Mouse (Mus musculus): ENCODE data around the gene Snx14. TPM values are rescaled to one million over a fixed set of nuclear protein-coding genes. Genes with fewer than 3 reads are reported as not detected.

The Snx14 gene
- polyA plus RNA-seq, 1 experiment from 2014 or later, result 21.6 TPM

DNA sequence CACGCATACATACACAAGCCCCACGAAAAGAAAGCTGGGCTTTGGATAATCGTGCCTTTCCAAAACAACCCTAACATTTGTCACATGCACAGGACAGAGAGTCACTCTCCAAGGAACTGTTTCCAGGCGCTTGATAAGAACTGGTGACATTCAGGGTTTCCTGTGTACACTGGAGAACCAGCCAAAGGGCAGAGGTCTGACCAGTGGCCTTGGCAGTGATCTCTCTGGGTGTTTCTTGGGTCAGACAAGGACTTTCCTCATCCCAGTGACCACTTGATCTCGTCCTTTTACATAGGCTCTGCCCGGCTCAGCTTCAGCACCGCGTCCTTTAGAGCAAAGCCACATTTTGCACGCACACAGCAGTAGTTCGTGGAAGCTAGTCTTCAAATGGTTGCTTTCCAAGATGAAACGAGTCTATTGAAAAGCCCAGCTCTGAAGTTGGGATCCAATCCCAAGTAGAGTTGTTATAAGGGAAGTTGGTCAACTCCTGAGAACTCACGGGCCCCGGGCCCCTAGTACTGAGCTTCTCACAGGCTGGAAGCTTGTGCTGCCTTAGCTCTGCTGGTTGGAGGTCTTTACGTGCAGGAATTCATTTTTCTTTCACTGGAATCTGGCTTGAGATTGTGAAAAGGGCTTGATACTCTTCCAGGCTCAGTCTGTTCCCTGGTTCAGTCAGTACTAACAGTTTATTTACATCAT, 77.4 kb downstream of the Snx14 start:
- no peak for ATAC-seq
- no peak overlapping the region for H3K4me3 ChIP-seq

DNA sequence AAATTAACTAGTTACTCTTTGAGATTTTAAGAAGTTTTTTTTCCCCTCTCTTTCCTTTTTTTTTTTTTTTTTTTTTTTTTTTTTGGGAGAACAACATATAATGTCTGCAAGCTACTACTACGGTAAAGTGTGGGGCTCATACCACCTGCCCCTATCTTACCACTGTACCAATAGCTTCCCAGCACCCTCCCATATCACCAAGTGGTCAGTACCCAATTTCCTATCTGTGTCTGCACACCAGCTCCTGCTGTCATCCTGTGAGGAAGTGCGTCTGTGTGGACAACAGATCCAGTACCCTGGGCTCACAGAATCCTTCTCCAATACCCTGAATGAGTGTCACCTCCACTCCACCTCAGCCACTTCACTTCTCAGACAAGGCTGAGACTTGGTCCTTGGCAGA, 79.6 kb downstream of the Snx14 start:
- no peak overlapping the region for H3K9ac ChIP-seq
- H3K4me3 ChIP-seq, result no peak overlapping the region
- no peaks in the 10 kb centered on the region for H3K9me3 ChIP-seq (replicated peaks)
- H3K27me3 ChIP-seq, result no peaks in the 10 kb centered on the region
- no peak for ATAC-seq
- no peaks in the 10 kb centered on the region for H3K36me3 ChIP-seq (ENCODE audit: poor library complexity, severe bottlenecking)
- H3K27ac ChIP-seq, result no peak overlapping the region
- WGBS, result 82% methylated on average over 2 of the region's 2 CpGs
- no peak overlapping the region for H3K4me2 ChIP-seq
- peaks cover 13% of the 10 kb centered on the region for H3K4me1 ChIP-seq

More for the DNA sequence above, 77.4 kb downstream of the Snx14 start:
- Histone ChIP-seq H3K9ac (no peak overlapping the region), H3K27ac (no peak overlapping the region), H3K4me1 (peaks cover 13% of the 10 kb centered on the region), H3K9me3 (replicated peaks) (no peaks in the 10 kb centered on the region), H3K4me2 (no peak overlapping the region), H3K36me3 (ENCODE audit: poor library complexity, severe bottlenecking) (no peaks in the 10 kb centered on the region), H3K27me3 (no peaks in the 10 kb centered on the region)
- 81% methylated on average over 14 of the region's 14 CpGs for WGBS

DNA sequence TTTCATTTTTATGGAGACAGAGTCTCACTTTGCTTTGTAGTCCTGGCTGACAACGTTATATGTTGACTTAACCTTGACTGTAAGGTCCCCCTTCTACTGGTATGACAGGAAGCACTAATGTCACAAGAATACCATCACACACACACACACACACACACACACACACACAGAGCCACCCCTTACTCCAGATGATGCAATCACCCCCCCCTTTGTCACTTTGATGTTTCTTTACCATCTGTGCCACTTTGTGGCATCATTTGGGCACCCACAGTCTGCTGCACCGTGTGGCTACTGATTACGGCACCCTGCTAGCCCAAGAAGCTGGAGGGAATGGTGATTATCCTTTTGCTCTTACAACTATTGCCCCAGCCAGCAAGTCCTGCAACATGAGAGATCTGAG, 81.6 kb downstream of the Snx14 start:
- WGBS, result 81% methylated on average over 3 of the region's 3 CpGs

DNA sequence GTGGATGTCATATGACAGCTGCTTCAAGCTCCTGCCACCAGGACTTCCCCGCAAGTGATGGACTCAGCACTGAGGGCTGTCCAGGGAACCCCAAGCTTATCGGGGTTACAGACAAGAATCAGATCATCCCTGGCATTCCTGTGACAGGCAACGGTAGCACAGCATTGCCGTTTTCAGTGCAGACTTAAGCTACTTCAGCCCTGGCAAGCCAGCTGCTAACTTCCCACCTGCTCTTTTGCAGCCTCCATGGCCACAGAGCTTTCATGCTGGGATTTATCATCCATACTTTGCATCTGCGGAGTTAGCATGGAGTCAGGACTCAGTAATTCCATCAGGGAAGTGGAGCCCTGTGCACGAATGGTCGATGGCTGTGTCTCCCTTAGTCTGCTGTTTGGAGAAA, 85.3 kb downstream of the Snx14 start:
- no peak overlapping the region for H3K4me3 ChIP-seq
- no peak for ATAC-seq
- H3K9ac ChIP-seq, result no peak overlapping the region
- H3K4me1 ChIP-seq, result peaks cover 7% of the 10 kb centered on the region; the same call in 1 of the 2 replicates
- no peaks in the 10 kb centered on the region for H3K9me3 ChIP-seq (replicated peaks)
- WGBS, result 93% methylated on average over 7 of the region's 7 CpGs
- H3K27ac ChIP-seq, result no peak overlapping the region
- no peaks in the 10 kb centered on the region for H3K36me3 ChIP-seq (ENCODE audit: poor library complexity, severe bottlenecking)
- H3K27me3 ChIP-seq, result no peaks in the 10 kb centered on the region
- H3K4me2 ChIP-seq, result no peak overlapping the region

More for the DNA sequence above, 81.6 kb downstream of the Snx14 start:
- Histone ChIP-seq H3K4me2 (no peak overlapping the region), H3K9ac (no peak overlapping the region), H3K27ac (no peak overlapping the region), H3K4me3 (no peak overlapping the region), H3K27me3 (no peaks in the 10 kb centered on the region), H3K36me3 (ENCODE audit: poor library complexity, severe bottlenecking) (no peaks in the 10 kb centered on the region), H3K4me1 (peaks cover 10% of the 10 kb centered on the region), H3K9me3 (replicated peaks) (no peaks in the 10 kb centered on the region)
- no peak; the same call in 1 of the 2 replicates for ATAC-seq

DNA sequence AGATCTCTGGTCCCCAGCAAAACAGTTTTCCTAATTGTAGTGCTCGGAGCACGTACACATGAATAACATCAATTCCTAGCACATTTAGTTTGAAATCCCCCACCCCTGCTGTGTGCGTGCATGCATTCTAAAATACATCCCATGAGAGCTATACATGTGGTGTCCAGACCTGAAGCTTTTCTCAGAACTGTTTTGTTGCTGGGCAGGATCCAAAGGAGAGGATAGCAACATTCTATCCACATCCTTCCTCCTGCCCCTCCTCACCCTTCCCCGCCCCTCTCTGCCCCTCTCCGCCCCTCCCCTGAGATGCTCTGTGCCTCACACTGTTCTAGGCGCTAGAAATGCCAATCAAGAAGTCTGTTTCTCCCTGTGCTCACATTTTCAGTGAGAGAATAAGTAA, 86.0 kb downstream of the Snx14 start:
- no peak overlapping the region for H3K27ac ChIP-seq
- peaks cover 7% of the 10 kb centered on the region; the same call in 1 of the 2 replicates for H3K4me1 ChIP-seq
- no peak overlapping the region for H3K9ac ChIP-seq
- H3K9me3 ChIP-seq (replicated peaks), result no peaks in the 10 kb centered on the region
- no peak overlapping the region for H3K4me3 ChIP-seq
- ATAC-seq, result no peak
- H3K27me3 ChIP-seq, result no peaks in the 10 kb centered on the region
- no peaks in the 10 kb centered on the region for H3K36me3 ChIP-seq (ENCODE audit: poor library complexity, severe bottlenecking)
- H3K4me2 ChIP-seq, result no peak overlapping the region
- 57% methylated on average over 6 of the region's 6 CpGs for WGBS

DNA sequence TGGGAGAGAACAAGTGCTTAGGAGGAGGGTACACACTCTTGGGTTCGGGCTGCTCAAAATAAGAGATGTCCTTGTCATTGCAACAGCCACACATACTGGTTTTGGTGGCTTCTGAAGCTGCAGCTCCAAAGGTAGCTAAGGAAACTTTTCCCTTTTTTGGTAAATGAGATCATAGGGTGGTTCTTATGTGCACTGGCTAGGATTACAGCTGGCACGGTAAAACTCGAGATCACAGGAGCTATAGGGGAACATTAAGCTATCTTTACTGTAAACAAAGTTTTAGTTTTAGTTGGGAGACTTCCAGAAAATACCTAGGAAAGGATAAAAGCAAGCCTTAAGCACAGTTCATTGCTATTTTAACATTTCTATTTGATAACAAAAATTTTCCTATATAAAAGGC, 87.6 kb downstream of the Snx14 start:
- H3K4me1 ChIP-seq, result peaks cover 7% of the 10 kb centered on the region; the same call in 1 of the 2 replicates
- H3K27me3 ChIP-seq, result no peaks in the 10 kb centered on the region
- ATAC-seq, result no peak
- no peak overlapping the region for H3K27ac ChIP-seq
- H3K36me3 ChIP-seq (ENCODE audit: poor library complexity, severe bottlenecking), result no peaks in the 10 kb centered on the region
- no peaks in the 10 kb centered on the region for H3K9me3 ChIP-seq (replicated peaks)
- H3K4me2 ChIP-seq, result no peak overlapping the region
- WGBS, result 76% methylated on average over 3 of the region's 3 CpGs
- H3K9ac ChIP-seq, result no peak overlapping the region
- H3K4me3 ChIP-seq, result no peak overlapping the region

DNA sequence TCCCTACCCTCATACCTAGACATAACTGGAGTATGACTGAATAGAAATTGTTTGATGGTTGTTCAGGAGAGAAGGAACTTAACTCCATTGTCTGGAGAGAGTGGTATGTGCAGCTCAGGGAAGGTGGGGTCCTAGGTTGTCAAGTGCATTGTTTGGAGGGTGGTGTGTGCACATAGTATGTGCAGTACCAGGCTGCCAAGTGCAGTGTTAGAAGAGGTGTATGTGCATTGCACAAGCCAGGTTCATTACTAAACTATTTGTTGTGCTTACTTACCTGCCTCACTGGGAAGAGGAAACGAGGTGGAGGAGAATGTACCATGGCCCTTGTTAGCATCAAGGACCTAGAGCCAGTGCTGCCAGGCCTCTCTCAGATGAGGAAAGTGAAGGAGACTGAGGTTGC, 88.4 kb downstream of the Snx14 start:
- Histone ChIP-seq H3K27me3 (no peaks in the 10 kb centered on the region), H3K9me3 (replicated peaks) (no peaks in the 10 kb centered on the region), H3K4me2 (no peak overlapping the region), H3K4me1 (peaks cover 7% of the 10 kb centered on the region; the same call in 1 of the 2 replicates), H3K9ac (no peak overlapping the region), H3K36me3 (ENCODE audit: poor library complexity, severe bottlenecking) (no peaks in the 10 kb centered on the region), H3K27ac (no peak overlapping the region), H3K4me3 (no peak overlapping the region)
- WGBS, result 89% methylated on average over 1 of the region's 1 CpGs
- no peak for ATAC-seq

DNA sequence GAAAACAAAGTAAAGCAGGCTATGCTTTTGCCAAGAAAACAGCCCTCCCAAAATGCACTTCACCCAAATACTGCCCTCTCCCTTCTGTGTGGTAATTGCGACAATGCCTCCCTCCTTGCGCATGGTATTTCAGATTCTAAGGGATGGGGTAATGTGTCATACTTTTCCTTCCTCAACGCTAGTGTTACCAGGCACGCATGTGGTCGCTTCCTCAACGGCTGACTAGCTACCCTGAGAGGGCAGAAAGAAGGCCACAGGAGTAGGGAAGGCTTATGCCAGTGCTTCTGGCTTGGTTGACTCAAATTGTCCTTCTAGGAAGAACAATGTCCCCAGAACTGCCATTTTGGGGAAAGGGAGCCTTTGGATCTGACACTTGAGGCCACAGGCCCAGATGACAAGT, 90.1 kb downstream of the Snx14 start:
- Histone ChIP-seq H3K9me3 (replicated peaks) (no peaks in the 10 kb centered on the region), H3K36me3 (ENCODE audit: poor library complexity, severe bottlenecking) (no peaks in the 10 kb centered on the region), H3K4me2 (no peak overlapping the region), H3K4me1 (peaks cover 7% of the 10 kb centered on the region; the same call in 1 of the 2 replicates), H3K27ac (no peak overlapping the region), H3K4me3 (no peak overlapping the region), H3K27me3 (no peaks in the 10 kb centered on the region), H3K9ac (no peak overlapping the region)
- no peak for ATAC-seq
- WGBS, result 94% methylated on average over 6 of the region's 6 CpGs

DNA sequence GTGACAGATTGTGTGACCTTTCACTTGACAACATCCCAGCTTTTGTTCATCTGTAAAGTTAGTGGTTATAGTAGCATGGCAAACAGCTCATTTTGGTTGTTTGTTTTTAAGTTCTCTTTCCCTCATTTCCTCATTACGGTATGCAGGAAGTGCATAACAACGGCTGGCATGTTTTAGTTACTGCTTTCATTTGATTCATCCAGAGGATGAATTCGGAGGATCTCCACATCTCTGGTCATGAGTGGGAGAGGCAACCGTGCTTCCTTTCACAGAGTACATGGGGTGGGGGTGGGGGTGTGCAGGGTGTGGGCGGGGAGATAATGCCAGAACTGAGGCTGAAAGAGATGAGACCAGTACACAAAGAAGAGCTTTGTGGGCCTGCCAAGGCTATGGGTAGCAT, 91.9 kb downstream of the Snx14 start:
- 83% methylated on average over 5 of the region's 5 CpGs for WGBS
- no peak for ATAC-seq
- no peaks in the 10 kb centered on the region for H3K36me3 ChIP-seq (ENCODE audit: poor library complexity, severe bottlenecking)

DNA sequence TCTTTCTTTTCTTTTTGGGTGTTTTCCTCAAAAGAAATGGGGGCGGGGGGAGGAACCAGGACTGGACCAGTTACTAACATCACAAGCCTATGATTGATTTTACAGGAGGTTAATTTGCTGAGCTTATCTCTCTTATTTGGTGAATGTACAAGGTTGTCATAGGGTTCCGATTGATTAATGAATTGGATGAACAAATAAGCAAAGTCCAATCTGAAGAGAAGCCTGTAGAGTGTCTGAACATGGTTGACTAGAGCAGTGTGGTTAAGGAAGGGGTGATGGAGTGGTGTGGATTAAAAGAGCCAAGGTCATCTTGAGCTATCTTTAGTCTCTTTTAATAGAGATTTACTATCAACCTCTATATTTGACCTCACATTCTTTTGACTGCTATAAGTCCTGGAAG, 94.3 kb downstream of the Snx14 start:
- H3K36me3 ChIP-seq (ENCODE audit: poor library complexity, severe bottlenecking), result no peaks in the 10 kb centered on the region
- H3K9me3 ChIP-seq (replicated peaks), result no peaks in the 10 kb centered on the region
- H3K27me3 ChIP-seq, result no peaks in the 10 kb centered on the region
- no peak overlapping the region for H3K9ac ChIP-seq
- H3K4me1 ChIP-seq, result no peaks in the 10 kb centered on the region
- H3K4me2 ChIP-seq, result no peak overlapping the region
- H3K27ac ChIP-seq, result no peak overlapping the region
- H3K4me3 ChIP-seq, result no peak overlapping the region
- no peak for ATAC-seq
- 92% methylated on average over 2 of the region's 2 CpGs for WGBS

More for the DNA sequence above, 91.9 kb downstream of the Snx14 start:
- no peak overlapping the region for H3K27ac ChIP-seq
- H3K4me3 ChIP-seq, result no peak overlapping the region
- no peaks in the 10 kb centered on the region for H3K27me3 ChIP-seq
- H3K4me2 ChIP-seq, result no peak overlapping the region
- H3K4me1 ChIP-seq, result no peaks in the 10 kb centered on the region
- H3K9ac ChIP-seq, result no peak overlapping the region
- no peaks in the 10 kb centered on the region for H3K9me3 ChIP-seq (replicated peaks)

DNA sequence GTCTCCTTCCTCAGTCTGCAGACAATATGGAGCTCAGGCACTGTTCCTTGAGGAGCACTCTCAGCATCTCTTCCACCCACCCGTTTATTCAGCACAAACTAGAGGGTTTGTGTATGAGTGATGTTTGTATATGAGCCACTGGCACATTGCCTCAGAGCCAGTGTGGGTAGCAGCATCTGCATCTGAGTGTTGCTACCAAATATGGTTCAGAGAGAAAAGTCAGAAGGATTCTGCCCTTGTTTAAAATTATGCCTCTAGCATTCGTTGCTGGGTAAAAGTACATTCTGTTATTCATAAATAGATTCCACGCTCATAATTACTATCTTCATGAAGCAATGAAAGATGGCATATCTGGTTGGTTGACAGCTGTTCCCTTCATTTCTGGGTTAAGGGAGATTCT, 96.1 kb downstream of the Snx14 start:
- Histone ChIP-seq H3K27ac (no peak overlapping the region), H3K36me3 (ENCODE audit: poor library complexity, severe bottlenecking) (no peaks in the 10 kb centered on the region), H3K4me1 (no peaks in the 10 kb centered on the region), H3K27me3 (no peaks in the 10 kb centered on the region), H3K4me3 (no peak overlapping the region), H3K9me3 (replicated peaks) (no peaks in the 10 kb centered on the region), H3K9ac (no peak overlapping the region), H3K4me2 (no peak overlapping the region)
- 79% methylated on average over 3 of the region's 3 CpGs for WGBS
- no peak for ATAC-seq

DNA sequence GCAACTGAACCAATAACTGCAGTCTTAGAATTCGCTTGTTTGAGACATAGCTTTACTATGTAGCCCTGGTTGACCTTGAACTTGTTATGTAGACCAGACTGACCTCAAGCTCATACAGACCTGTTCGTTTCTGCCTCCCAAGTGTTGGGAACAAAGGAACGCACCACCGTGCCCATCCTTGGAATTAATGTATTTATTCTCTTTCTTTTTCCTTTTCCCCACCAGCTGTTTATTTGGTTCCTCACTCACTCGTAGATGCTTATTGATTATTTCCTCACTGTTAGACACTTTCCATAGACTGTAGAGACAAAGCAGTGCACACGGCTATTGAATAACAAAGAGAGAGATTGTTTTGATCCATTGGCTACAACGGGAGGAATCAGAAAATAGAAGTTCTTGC, 96.5 kb downstream of the Snx14 start:
- no peak overlapping the region for H3K4me2 ChIP-seq
- WGBS, result 52% methylated on average over 7 of the region's 7 CpGs
- no peak overlapping the region for H3K4me3 ChIP-seq
- no peak for ATAC-seq
- no peaks in the 10 kb centered on the region for H3K36me3 ChIP-seq (ENCODE audit: poor library complexity, severe bottlenecking)
- no peaks in the 10 kb centered on the region for H3K9me3 ChIP-seq (replicated peaks)
- no peak overlapping the region for H3K27ac ChIP-seq
- H3K27me3 ChIP-seq, result no peaks in the 10 kb centered on the region
- H3K4me1 ChIP-seq, result no peaks in the 10 kb centered on the region
- H3K9ac ChIP-seq, result no peak overlapping the region

DNA sequence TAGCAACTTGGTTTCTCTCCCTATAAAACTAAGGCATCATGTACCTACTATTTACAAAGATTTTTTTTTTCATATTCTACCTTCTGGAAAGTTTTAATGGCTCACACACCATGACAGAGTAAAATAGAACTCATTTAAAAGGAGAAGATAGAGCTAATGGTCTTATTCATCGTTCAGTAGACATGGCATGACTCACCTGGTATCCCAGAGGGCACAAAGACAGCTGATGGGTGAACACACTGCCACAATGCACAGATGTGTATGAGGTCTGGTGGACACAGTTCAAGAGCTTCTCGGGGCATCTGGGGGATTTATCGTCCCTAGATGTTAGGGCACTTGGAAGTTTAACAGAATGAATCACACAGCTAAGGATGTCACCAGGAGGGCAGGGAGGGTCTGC, 97.9 kb downstream of the Snx14 start:
- Histone ChIP-seq H3K4me3 (no peak overlapping the region), H3K4me1 (no peaks in the 10 kb centered on the region), H3K27ac (no peak overlapping the region), H3K36me3 (ENCODE audit: poor library complexity, severe bottlenecking) (no peaks in the 10 kb centered on the region), H3K9me3 (replicated peaks) (no peaks in the 10 kb centered on the region), H3K27me3 (no peaks in the 10 kb centered on the region), H3K9ac (no peak overlapping the region), H3K4me2 (no peak overlapping the region)
- 93% methylated on average over 3 of the region's 3 CpGs for WGBS
- no peak for ATAC-seq

Data from forebrain, embryonic 13.5 days (tissue).